Mouse (Mus musculus): ENCODE data around the gene Vps52. TPM values are rescaled to one million over a fixed set of nuclear protein-coding genes. Genes with fewer than 3 reads are reported as not detected.

The Vps52 gene
- 10 to 100 TPM; 58.6 to 83.5 (median 69.6) TPM for total RNA-seq (2022)

DNA sequence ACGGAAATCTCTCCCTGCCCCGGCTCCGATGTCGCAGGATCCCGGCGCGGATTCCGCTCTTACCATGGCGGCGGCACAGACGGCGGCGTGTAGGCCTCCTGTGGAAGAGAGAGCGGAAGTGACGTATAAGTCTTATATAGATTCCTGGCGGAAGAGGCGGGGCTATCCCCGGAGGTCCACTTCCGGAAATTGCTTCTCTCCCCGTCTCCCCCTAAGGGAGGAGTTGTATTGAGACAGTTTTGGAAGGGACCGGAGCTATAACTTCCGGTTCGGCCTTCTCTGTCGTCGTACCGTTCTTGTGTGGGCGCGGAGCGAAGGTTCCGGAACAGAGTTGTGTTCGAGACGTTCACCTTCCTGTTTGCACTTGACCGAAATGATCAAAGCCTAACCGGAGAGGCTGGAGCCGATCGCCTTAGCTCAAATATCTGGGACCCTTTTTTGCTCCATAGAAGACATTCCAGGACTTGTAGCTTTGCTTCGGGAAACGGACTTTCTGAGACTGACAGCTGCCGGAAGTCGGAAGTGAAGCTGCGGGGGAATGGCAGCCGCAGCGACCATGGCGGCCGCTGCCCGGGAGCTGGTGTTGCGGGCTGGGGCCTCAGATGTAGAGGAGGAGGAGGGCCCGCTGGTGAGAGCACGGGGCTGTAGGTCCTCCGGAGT lies at the start of gene Vps52, which contains the start of gene Rps18:
Gene Vps52 (plus strand): TSS at position 258 of the 660 bp plus-strand sequence.
Gene Rps18 (minus strand): TSS at position 447 of the 660 bp plus-strand sequence.
- peak; percentile 96 for DNase-seq

GRCm38 (mm10) chr17:33908331-33909076 lies 47.1 kb upstream of the Vps52 start:
- no peak for DNase-seq

GRCm38 (mm10) chr17:33909077-33909868 lies 46.3 kb upstream of the Vps52 start, which contains the start of gene Daxx:
Daxx (plus strand) TSS chr17:33909414.
- peak; percentile 98 for DNase-seq

DNA sequence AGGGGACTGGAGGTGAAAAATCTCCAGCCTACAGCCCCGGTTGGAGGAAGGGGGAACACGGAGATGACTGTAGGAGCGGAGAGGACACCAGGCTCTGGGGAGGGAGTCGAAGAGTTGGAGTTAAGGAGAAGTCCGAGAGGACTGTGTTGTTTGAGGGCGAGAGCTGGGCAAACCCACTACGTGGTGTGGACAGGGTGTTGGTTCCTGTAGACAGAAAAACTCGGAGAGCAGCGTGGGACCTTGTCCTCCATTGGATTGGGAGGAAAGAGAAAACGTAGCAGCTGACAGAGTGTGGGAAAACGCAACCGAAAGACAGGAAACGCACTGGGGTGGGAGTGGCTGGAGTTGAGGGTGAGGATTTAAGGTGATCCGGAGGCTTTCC lies 45.8 kb upstream of the Vps52 start:
- peak; percentile 66 for DNase-seq

- no peak for DNase-seq
Observed at GRCm38 (mm10) chr17:33910346-33911051, 45.1 kb upstream of the Vps52 start.

GRCm38 (mm10) chr17:33911052-33911812 lies 44.4 kb upstream of the Vps52 start:
- no peak for DNase-seq

DNA sequence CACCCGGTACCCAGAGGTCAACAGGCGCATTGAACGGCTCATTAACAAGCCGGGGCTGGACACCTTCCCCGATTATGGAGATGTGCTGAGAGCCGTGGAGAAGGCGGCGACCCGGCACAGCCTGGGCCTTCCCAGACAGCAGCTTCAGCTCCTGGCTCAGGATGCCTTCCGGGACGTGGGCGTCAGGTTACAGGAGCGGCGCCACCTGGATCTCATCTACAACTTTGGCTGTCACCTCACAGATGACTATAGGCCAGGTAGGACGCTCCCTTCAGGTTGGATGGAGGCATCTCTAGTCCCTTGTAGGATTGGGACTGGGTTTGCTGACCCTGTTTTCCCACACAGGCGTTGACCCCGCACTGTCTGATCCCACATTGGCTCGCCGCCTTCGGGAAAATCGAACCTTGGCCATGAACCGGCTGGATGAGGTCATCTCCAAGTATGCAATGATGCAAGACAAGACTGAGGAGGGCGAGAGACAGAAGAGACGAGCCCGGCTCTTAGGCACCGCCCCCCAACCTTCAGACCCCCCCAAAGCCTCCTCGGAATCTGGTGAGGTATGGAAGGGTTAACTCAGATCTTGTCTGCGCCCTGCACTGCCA lies 43.7 kb upstream of the Vps52 start:
- no peak for DNase-seq

DNA sequence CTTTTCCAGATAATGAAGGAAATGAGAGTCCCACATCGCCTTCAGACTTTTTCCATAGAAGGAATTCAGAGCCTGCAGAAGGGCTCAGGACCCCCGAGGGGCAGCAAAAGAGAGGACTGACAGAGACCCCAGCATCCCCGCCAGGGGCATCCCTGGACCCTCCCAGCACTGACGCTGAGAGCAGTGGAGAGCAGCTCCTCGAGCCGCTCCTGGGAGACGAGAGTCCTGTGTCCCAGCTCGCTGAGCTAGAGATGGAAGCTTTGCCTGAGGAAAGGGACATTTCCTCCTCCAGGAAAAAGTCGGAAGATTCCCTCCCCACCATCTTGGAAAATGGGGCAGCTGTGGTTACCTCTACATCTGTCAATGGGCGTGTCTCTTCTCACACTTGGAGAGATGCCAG lies 42.3 kb upstream of the Vps52 start:
- no peak for DNase-seq

DNA sequence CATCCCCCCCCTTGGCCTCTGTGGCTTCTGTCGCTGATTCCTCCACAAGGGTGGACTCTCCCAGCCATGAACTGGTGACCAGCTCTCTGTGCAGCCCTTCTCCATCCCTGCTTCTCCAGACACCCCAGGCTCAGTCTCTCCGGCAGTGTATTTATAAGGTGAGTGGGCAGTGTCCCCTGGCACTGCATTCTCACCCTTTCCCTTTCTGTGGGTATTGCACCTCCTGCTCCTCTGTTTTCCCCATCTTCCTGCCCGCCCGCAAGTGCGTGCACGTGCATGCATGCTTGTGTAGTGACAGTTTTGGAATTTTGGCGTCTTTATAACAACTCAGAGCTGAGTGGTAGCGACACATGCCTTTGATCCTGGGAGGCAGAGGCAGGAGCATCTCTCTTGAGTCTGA lies 41.7 kb upstream of the Vps52 start:
- DNase-seq, result no peak

DNA sequence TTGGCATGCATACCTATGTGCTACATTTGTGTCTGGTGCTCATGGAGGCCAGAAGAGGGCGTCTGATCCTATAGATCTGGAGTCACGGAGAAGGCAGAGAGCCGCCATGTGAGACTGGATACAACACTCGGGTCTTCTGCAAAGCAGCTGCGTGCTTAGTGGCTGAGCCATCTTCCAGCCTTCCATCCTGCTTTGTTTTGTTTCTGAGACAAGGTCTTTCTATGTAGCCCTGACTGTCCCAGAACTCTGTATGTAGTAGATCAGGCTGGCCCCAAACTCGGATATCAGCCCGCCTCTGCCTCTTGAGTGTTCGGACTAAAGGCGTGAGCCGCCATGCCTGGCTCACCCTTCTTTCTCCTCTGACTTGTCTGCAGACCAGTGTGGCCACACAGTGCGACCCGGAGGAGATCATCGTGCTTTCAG lies 40.6 kb upstream of the Vps52 start:
- no peak for DNase-seq

- peak; percentile 97 for DNase-seq
Observed at GRCm38 (mm10) chr17:33915671-33916250, 39.9 kb upstream of the Vps52 start, which contains the start of the genes Tapbp and Zbtb22. Tapbp (plus strand) TSS chr17:33915899. Zbtb22 (plus strand) TSS chr17:33915904.

DNA sequence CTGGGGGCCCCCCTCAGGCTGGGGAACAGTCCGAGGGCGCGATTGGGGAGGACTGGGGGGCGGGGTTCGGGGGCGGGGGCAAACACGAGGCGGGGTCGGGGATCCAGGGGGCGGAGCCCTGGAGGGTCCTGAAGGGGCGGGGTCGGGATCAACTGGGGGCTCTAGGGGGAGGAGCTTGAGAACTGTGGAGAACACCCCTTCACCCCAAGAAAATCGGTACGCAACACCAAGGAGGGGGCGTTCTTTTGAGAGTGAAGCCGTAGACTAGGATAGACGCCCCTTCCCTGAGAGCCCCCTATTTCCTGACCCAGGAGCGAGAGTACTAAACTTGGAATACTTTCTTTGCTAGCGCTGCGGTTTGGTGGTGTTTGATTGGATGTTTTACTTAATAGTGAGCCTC lies 39.3 kb upstream of the Vps52 start:
- no peak for DNase-seq

GRCm38 (mm10) chr17:33916847-33917655 lies 38.6 kb upstream of the Vps52 start:
- peak; percentile 55 for DNase-seq

DNA sequence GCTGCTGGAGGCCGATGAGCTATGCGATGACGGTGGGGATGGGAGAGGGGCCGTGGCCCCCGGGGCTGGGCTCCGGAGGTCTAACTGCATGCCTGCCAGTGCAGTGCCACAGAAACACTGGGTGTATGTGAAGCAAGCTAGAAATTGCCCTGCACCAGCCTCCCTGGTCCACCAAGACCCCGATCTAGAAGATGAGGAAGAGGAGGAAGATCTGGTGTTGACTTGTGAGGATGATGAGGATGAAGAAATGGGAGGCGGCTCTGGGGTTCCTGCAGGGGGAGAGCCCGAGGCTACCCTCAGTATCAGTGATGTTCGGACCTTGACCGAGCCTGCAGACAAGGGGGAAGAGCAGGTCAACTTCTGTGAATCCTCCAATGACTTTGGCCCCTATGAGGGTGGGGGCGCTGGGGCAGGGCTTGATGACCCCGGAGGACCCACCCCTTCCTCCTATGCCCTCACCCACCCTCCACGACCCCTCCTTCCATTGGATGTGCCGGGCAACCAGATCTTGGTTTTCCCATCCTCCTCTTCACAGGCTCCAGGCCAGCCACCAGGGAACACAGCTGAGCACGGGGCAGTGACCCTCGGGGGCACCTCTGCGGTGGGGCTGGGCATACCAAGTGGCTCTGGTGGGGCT lies 37.8 kb upstream of the Vps52 start:
- no peak for DNase-seq

- DNase-seq, result no peak
Observed at GRCm38 (mm10) chr17:33918293-33919203, 37.1 kb upstream of the Vps52 start.

- peak; percentile 90 for DNase-seq
Observed at GRCm38 (mm10) chr17:33919351-33920281, 36.0 kb upstream of the Vps52 start.
